Mouse (Mus musculus) stomach, adult 2 months (tissue): ENCODE measurements around the gene Sh3tc1. TPM values are rescaled to one million over a fixed set of nuclear protein-coding genes. Genes with fewer than 3 reads are reported as not detected.

ENCODE experiments used
- polyA plus RNA-seq: library from polyadenylated mRNA; depleted of rRNA; stranded (reverse); fragments of >200 nt; gene quantifications from 2 replicates; pipeline ENCODE4 v1.2.3, GENCODE M21; 2012; rRNA removed

The Sh3tc1 gene
- 3.9 and 5.3 TPM in 2 replicates for polyA plus RNA-seq

GRCm38 (mm10) chr5:35739536-35740278 lies at the start of gene Sh3tc1:
Gene Sh3tc1, minus strand, starts transcription at chr5:35739987.

DNA sequence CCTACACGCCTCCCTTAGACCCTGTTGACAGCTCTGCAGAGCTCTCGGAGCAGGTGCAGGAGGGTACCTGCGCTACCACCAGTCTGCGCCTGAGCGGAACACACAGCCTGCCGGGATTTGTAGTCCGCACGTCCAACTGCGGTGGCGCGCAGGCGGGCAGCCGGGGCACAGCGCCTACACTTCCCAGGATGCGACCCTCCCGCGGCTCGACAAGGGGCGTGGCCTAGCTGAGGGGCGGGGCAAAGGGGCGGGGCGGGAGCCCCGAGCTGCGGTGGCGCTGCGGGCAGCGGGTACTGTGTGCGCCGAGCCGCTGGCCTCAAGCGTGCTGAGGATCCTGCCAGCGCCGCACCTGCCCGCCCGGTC lies 17.8 kb upstream of the Sh3tc1 start, which contains the start of gene Ablim2:
Ablim2 (plus strand) TSS at position 242 of the 363 bp plus-strand sequence.

GRCm38 (mm10) chr5:35679256-35680155 lies 60.3 kb downstream of the Sh3tc1 start, which contains the start of gene Htra3:
Gene Htra3, minus strand, starts transcription at chr5:35679782.

Other genes with a start within 250 kb of the Sh3tc1 start
- 2.4 and 3.0 TPM in 2 replicates for gene Cpz, start 214.3 kb downstream of the Sh3tc1 start, polyA plus RNA-seq
- gene Trmt44, start 164.9 kb downstream of the Sh3tc1 start, polyA plus RNA-seq = 1.5 and 2.1 TPM in 2 replicates
- 10.8 and 13.8 TPM in 2 replicates for gene Acox3, start 156.9 kb downstream of the Sh3tc1 start, polyA plus RNA-seq
- gene Htra3, start 60.2 kb downstream of the Sh3tc1 start, polyA plus RNA-seq = 51.9 and 80.2 TPM in 2 replicates
- 4.3 and 5.8 TPM in 2 replicates for gene Ablim2, start 17.9 kb upstream of the Sh3tc1 start, polyA plus RNA-seq
- 4.6 and 5.7 TPM in 2 replicates for gene Afap1, start 153.3 kb upstream of the Sh3tc1 start, polyA plus RNA-seq